Mouse (Mus musculus) myocyte (in vitro differentiated cells): ENCODE results near the gene Terf2ip. TPM values are rescaled to one million over a fixed set of nuclear protein-coding genes. Genes with fewer than 3 reads are reported as not detected.

Source experiments
- H3K27me3 ChIP-seq: one replicate; pipeline ENCODE4 v1.6.1; 2011; ENCODE audit not compliant: control insufficient read depth, insufficient read depth, insufficient read length
- H3K36me3 ChIP-seq: one replicate; pipeline ENCODE4 v1.6.1; 2011; ENCODE audit not compliant: control insufficient read depth, insufficient read depth
- H3K4me2 ChIP-seq: one replicate; pipeline ENCODE4 v1.6.1; 2011; ENCODE audit warnings: low read depth, control low read depth
- H3K4me3 ChIP-seq: one replicate; pipeline ENCODE4 v1.5.1; 2011; ENCODE audit warnings: mild to moderate bottlenecking, control low read depth, moderate library complexity
- H3K79me2 ChIP-seq: one replicate; pipeline ENCODE4 v1.6.1; 2011; ENCODE audit not compliant: control insufficient read depth, insufficient read depth
- H3ac ChIP-seq: one replicate; pipeline ENCODE4 v1.6.1; 2011; ENCODE audit not compliant: control insufficient read depth, insufficient read length
- CEBPB ChIP-seq: IDR thresholded peaks from 2 replicates; pipeline ENCODE4 v1.6.1; 2011; ENCODE audit warnings: mild to moderate bottlenecking, moderate library complexity; ENCODE audit not compliant: poor library complexity, insufficient read depth, severe bottlenecking
- E2F4 ChIP-seq: IDR thresholded peaks from one replicate; pipeline ENCODE4 v1.6.1; 2011; ENCODE audit warnings: mild to moderate bottlenecking, control low read depth, moderate library complexity; ENCODE audit not compliant: insufficient read depth
- MAX ChIP-seq: IDR thresholded peaks from one replicate; pipeline ENCODE4 v1.6.1; 2011; ENCODE audit warnings: low read depth, mild to moderate bottlenecking, control low read depth
- MYOD1 ChIP-seq, 3 experiments: IDR thresholded peaks; one replicate each; pipeline ENCODE4 v1.6.1; 2011; ENCODE audit warnings: control low read depth in 2 of 3, low read depth in 2 of 3, mild to moderate bottlenecking in 2 of 3, moderate library complexity in 1 of 3; ENCODE audit not compliant: insufficient read length in 2 of 3, control insufficient read depth in 1 of 3
- MYOG ChIP-seq, 3 experiments: IDR thresholded peaks; one replicate each; pipeline ENCODE4 v1.6.1; 2011; ENCODE audit warnings: control low read depth in 2 of 3, low read depth in 2 of 3, mild to moderate bottlenecking in 2 of 3; ENCODE audit not compliant: insufficient read length in 2 of 3, control insufficient read depth in 1 of 3, insufficient read depth in 1 of 3
- POLR2A ChIP-seq: IDR thresholded peaks from one replicate; pipeline ENCODE4 v1.6.1; 2011; ENCODE audit warnings: low read depth, mild to moderate bottlenecking, control low read depth, moderate library complexity; ENCODE audit not compliant: insufficient read length
- POLR2AphosphoS2 ChIP-seq: IDR thresholded peaks from one replicate; pipeline ENCODE4 v1.6.1; 2011; ENCODE audit warnings: low read depth, control low read depth; ENCODE audit not compliant: insufficient read length
- REST ChIP-seq: IDR thresholded peaks from one replicate; pipeline ENCODE4 v1.6.1; 2011; ENCODE audit warnings: mild to moderate bottlenecking, control low read depth, moderate library complexity; ENCODE audit not compliant: insufficient read depth, insufficient read length
- SRF ChIP-seq: IDR thresholded peaks from one replicate; pipeline ENCODE4 v1.6.1; 2011; ENCODE audit warnings: low read depth; ENCODE audit not compliant: control insufficient read depth, insufficient read length
- TCF12 ChIP-seq: IDR thresholded peaks from one replicate; pipeline ENCODE4 v1.6.1; 2011; ENCODE audit warnings: mild to moderate bottlenecking, control low read depth; ENCODE audit not compliant: poor library complexity, insufficient read depth, severe bottlenecking
- TCF3 ChIP-seq: IDR thresholded peaks from one replicate; pipeline ENCODE4 v1.6.1; 2011; ENCODE audit warnings: low read depth, control low read depth; ENCODE audit not compliant: insufficient read length
- USF1 ChIP-seq: IDR thresholded peaks from one replicate; pipeline ENCODE4 v1.6.1; 2011; ENCODE audit warnings: low read depth, mild to moderate bottlenecking, control low read depth, moderate library complexity
- polyA plus RNA-seq: library from polyadenylated mRNA; unstranded; fragments of >200 nt; fragmentation: generic; extraction: Trizol; gene quantifications from one replicate; pipeline ENCODE4 v1.2.1, GENCODE M21; 2012; ENCODE audit warnings: missing spikeins

Gene Terf2ip
- polyA plus RNA-seq, 1 experiment, result 6.8 TPM

GRCm38 (mm10) chr8:111991278-111991677 is 19.9 kb upstream of the Terf2ip start:
- TF ChIP-seq SRF, result no peak
- TF ChIP-seq MYOD1 (IDR thresholded peaks at IDR 0.05; ENCODE audit: control insufficient read depth in 1 of 3, insufficient read length in 2 of 3, low read depth in 2 of 3), result no peak
- TF ChIP-seq USF1, result no peak
- no peak for TF ChIP-seq MYOG (IDR thresholded peaks at IDR 0.05; ENCODE audit: control insufficient read depth in 1 of 3, insufficient read depth in 1 of 3, insufficient read length in 2 of 3, low read depth in 2 of 3)
- no peak for TF ChIP-seq CEBPB
- Histone ChIP-seq H3K79me2 (peaks cover 5% of the 10 kb centered on the region), H3K36me3 (peaks cover 14% of the 10 kb centered on the region), H3K4me3 (peak overlapping the region; percentile 72), H3ac (peak overlapping the region; percentile 9), H3K27me3 (no peaks in the 10 kb centered on the region), H3K4me2 (peak overlapping the region; percentile 73)

GRCm38 (mm10) chr8:111992013-111992702 is 19.0 kb upstream of the Terf2ip start, which contains the start of gene Adat1:
Adat1 (minus strand) TSS chr8:111992302.
- peak within 1 kb of the TSS; percentile 73 for H3K4me2 ChIP-seq
- TF ChIP-seq TCF3, result no peak
- peak; percentile 99 for TF ChIP-seq POLR2AphosphoS2
- TF ChIP-seq SRF, result peak; percentile 50
- peak; percentile 80 for TF ChIP-seq E2F4
- TF ChIP-seq MYOD1 (IDR thresholded peaks at IDR 0.05; ENCODE audit: control insufficient read depth in 1 of 3, insufficient read length in 2 of 3, low read depth in 2 of 3), result no peak
- TF ChIP-seq TCF12, result no peak
- TF ChIP-seq MAX, result no peak
- no peak for TF ChIP-seq REST
- peak; percentile 91 for TF ChIP-seq POLR2A
- H3K79me2 ChIP-seq, result peaks cover 5% of the 10 kb centered on the region
- peaks cover 14% of the 10 kb centered on the region for H3K36me3 ChIP-seq
- peak within 1 kb of the TSS; percentile 9 for H3ac ChIP-seq
- H3K27me3 ChIP-seq, result no peaks in the 10 kb centered on the region
- peak within 1 kb of the TSS; percentile 72 for H3K4me3 ChIP-seq

GRCm38 (mm10) chr8:111992703-111993039 is 18.5 kb upstream of the Terf2ip start:
- peaks cover 14% of the 10 kb centered on the region for H3K36me3 ChIP-seq
- TF ChIP-seq REST (no peak), E2F4 (no peak), TCF12 (no peak), POLR2A (no peak), MAX (no peak), USF1 (no peak), POLR2AphosphoS2 (no peak), TCF3 (no peak), MYOD1 (IDR thresholded peaks at IDR 0.05; ENCODE audit: control insufficient read depth in 1 of 3, insufficient read length in 2 of 3, low read depth in 2 of 3) (no peak), MYOG (IDR thresholded peaks at IDR 0.05; ENCODE audit: control insufficient read depth in 1 of 3, insufficient read depth in 1 of 3, insufficient read length in 2 of 3, low read depth in 2 of 3) (no peak), CEBPB (no peak), SRF (no peak)
- no peak overlapping the region for H3ac ChIP-seq
- H3K4me3 ChIP-seq, result peak overlapping the region; percentile 72
- no peaks in the 10 kb centered on the region for H3K27me3 ChIP-seq
- no peak overlapping the region for H3K4me2 ChIP-seq
- peaks cover 5% of the 10 kb centered on the region for H3K79me2 ChIP-seq

GRCm38 (mm10) chr8:112004754-112005153 is 6.4 kb upstream of the Terf2ip start:
- Histone ChIP-seq H3K4me2 (peak overlapping the region; percentile 53), H3K27me3 (no peaks in the 10 kb centered on the region), H3ac (no peak overlapping the region), H3K36me3 (peaks cover 32% of the 10 kb centered on the region), H3K79me2 (peaks cover 34% of the 10 kb centered on the region), H3K4me3 (no peak overlapping the region)
- TF ChIP-seq TCF3, result no peak
- no peak for TF ChIP-seq TCF12
- no peak for TF ChIP-seq USF1
- no peak for TF ChIP-seq REST
- no peak for TF ChIP-seq E2F4
- TF ChIP-seq POLR2A, result no peak
- no peak for TF ChIP-seq MYOG (IDR thresholded peaks at IDR 0.05; ENCODE audit: control insufficient read depth in 1 of 3, insufficient read depth in 1 of 3, insufficient read length in 2 of 3, low read depth in 2 of 3)
- TF ChIP-seq POLR2AphosphoS2, result no peak
- TF ChIP-seq MYOD1 (IDR thresholded peaks at IDR 0.05; ENCODE audit: control insufficient read depth in 1 of 3, insufficient read length in 2 of 3, low read depth in 2 of 3), result no peak
- no peak for TF ChIP-seq MAX
- no peak for TF ChIP-seq SRF

- Histone ChIP-seq H3K79me2 (peaks cover 42% of the 10 kb centered on the region), H3K27me3 (no peaks in the 10 kb centered on the region), H3ac (no peak overlapping the region), H3K4me3 (no peak overlapping the region), H3K36me3 (peaks cover 23% of the 10 kb centered on the region), H3K4me2 (peak overlapping the region; percentile 53)
- peak; percentile 37 to 74 (median 73) for TF ChIP-seq MYOD1 (IDR thresholded peaks at IDR 0.05; ENCODE audit: control insufficient read depth in 1 of 3, insufficient read length in 2 of 3, low read depth in 2 of 3)
- TF ChIP-seq USF1, result no peak
- TF ChIP-seq TCF3, result no peak
- no peak for TF ChIP-seq SRF
- no peak for TF ChIP-seq CEBPB
- no peak for TF ChIP-seq MAX
- TF ChIP-seq POLR2A, result peak; percentile 14
- no peak for TF ChIP-seq TCF12
- peak in 2 of 3 experiments; percentile 80 to 89 for TF ChIP-seq MYOG (IDR thresholded peaks at IDR 0.05; ENCODE audit: control insufficient read depth in 1 of 3, insufficient read depth in 1 of 3, insufficient read length in 2 of 3, low read depth in 2 of 3)
- no peak for TF ChIP-seq POLR2AphosphoS2
- TF ChIP-seq E2F4, result no peak
- no peak for TF ChIP-seq REST
Observed at GRCm38 (mm10) chr8:112005601-112006000, 5.6 kb upstream of the Terf2ip start.
